Mouse (Mus musculus) testis, adult 2 months (tissue): ENCODE data around the gene Esrra. TPM values are rescaled to one million over a fixed set of nuclear protein-coding genes. Genes with fewer than 3 reads are reported as not detected.

ENCODE experiments used
- H3K27ac ChIP-seq: fragments of 200-500 bp; 2 replicates; pipeline ENCODE4 v1.5.1; 2012; ENCODE audit warnings: low read depth, low read length; ENCODE audit not compliant: control insufficient read depth, insufficient read depth
- H3K27me3 ChIP-seq: fragments of 200-500 bp; 2 replicates; pipeline ENCODE4 v1.6.1; 2012; ENCODE audit warnings: mild to moderate bottlenecking, low read length, moderate library complexity; ENCODE audit not compliant: control insufficient read depth, insufficient read depth
- H3K36me3 ChIP-seq: fragments of 200-500 bp; 2 replicates; pipeline ENCODE4 v1.6.1; 2012; ENCODE audit warnings: mild to moderate bottlenecking, low read length; ENCODE audit not compliant: control insufficient read depth, insufficient read depth
- H3K4me1 ChIP-seq: fragments of 200-500 bp; 2 replicates; pipeline ENCODE4 v1.6.1; 2012; ENCODE audit warnings: low read length; ENCODE audit not compliant: control insufficient read depth, insufficient read depth
- H3K4me3 ChIP-seq: fragments of 200-500 bp; 2 replicates; pipeline ENCODE4 v1.5.1; 2012; ENCODE audit warnings: low read depth, mild to moderate bottlenecking, low read length, moderate library complexity, mixed read lengths; ENCODE audit not compliant: control insufficient read depth
- CTCF ChIP-seq: fragments of 200-500 bp; IDR thresholded peaks from 2 replicates; pipeline ENCODE4 v1.5.1; 2012; ENCODE audit warnings: low read depth, mild to moderate bottlenecking, inconsistent platforms, low read length, moderate library complexity; ENCODE audit not compliant: control insufficient read depth, insufficient read depth, insufficient replicate concordance
- POLR2A ChIP-seq: fragments of 200-500 bp; IDR thresholded peaks from 2 replicates; pipeline ENCODE4 v1.6.1; 2012; ENCODE audit warnings: low read depth, mild to moderate bottlenecking, inconsistent platforms, low read length, moderate library complexity; ENCODE audit not compliant: control insufficient read depth
- polyA plus RNA-seq: library from polyadenylated mRNA; depleted of rRNA; stranded (reverse); fragments of >200 nt; gene quantifications from 2 replicates; pipeline ENCODE4 v1.2.3, GENCODE M21; 2012

Gene Esrra
- polyA plus RNA-seq, 1 experiment: 13.3 TPM

- Histone ChIP-seq H3K27ac (no peak overlapping the region), H3K4me3 (no peak overlapping the region), H3K36me3 (no peaks in the 10 kb centered on the region), H3K27me3 (no peaks in the 10 kb centered on the region), H3K4me1 (peaks cover 25% of the 10 kb centered on the region)
- TF ChIP-seq CTCF: no peak
- no peak for TF ChIP-seq POLR2A
Observed at GRCm38 (mm10) chr19:6933102-6933435, 11.5 kb upstream of the Esrra start.

GRCm38 (mm10) chr19:6932018-6932417 lies 10.4 kb upstream of the Esrra start:
- Histone ChIP-seq H3K4me3 (no peak overlapping the region), H3K27ac (no peak overlapping the region), H3K36me3 (no peaks in the 10 kb centered on the region), H3K4me1 (peaks cover 29% of the 10 kb centered on the region), H3K27me3 (no peaks in the 10 kb centered on the region)
- TF ChIP-seq POLR2A: no peak
- no peak for TF ChIP-seq CTCF

GRCm38 (mm10) chr19:6931002-6931401 lies 9.4 kb upstream of the Esrra start:
- Histone ChIP-seq H3K4me1 (peaks cover 37% of the 10 kb centered on the region), H3K36me3 (no peaks in the 10 kb centered on the region), H3K4me3 (no peak overlapping the region), H3K27me3 (no peaks in the 10 kb centered on the region), H3K27ac (no peak overlapping the region)
- TF ChIP-seq POLR2A (no peak), CTCF (no peak)

GRCm38 (mm10) chr19:6928080-6928479 lies 6.5 kb upstream of the Esrra start:
- TF ChIP-seq CTCF (no peak), POLR2A (no peak)
- Histone ChIP-seq H3K4me3 (no peak overlapping the region), H3K4me1 (peaks cover 38% of the 10 kb centered on the region), H3K36me3 (no peaks in the 10 kb centered on the region), H3K27ac (no peak overlapping the region), H3K27me3 (no peaks in the 10 kb centered on the region)

GRCm38 (mm10) chr19:6926559-6927255 lies 5.1 kb upstream of the Esrra start:
- TF ChIP-seq POLR2A (no peak), CTCF (no peak)

GRCm38 (mm10) chr19:6925611-6926329 lies 4.2 kb upstream of the Esrra start:
- peak overlapping the region; percentile 85 for H3K4me3 ChIP-seq
- H3K4me1 ChIP-seq: peaks cover 41% of the 10 kb centered on the region
- no peaks in the 10 kb centered on the region for H3K27me3 ChIP-seq
- H3K27ac ChIP-seq: no peak overlapping the region
- H3K36me3 ChIP-seq: no peaks in the 10 kb centered on the region
- TF ChIP-seq CTCF: no peak
- TF ChIP-seq POLR2A: no peak

More at GRCm38 (mm10) chr19:6926559-6927255, 5.1 kb upstream of the Esrra start:
- Histone ChIP-seq H3K27ac (no peak overlapping the region), H3K27me3 (no peaks in the 10 kb centered on the region), H3K4me3 (peak overlapping the region; percentile 3), H3K36me3 (no peaks in the 10 kb centered on the region), H3K4me1 (peaks cover 45% of the 10 kb centered on the region)

- no peaks in the 10 kb centered on the region for H3K27me3 ChIP-seq
- H3K4me3 ChIP-seq: peak within 1 kb of the TSS; percentile 85
- H3K27ac ChIP-seq: peak within 1 kb of the TSS; percentile 61
- peaks cover 45% of the 10 kb centered on the region for H3K4me1 ChIP-seq
- TF ChIP-seq POLR2A (peak; percentile 69; the same call in 1 of the 2 replicates), CTCF (no peak)
- H3K36me3 ChIP-seq: no peaks in the 10 kb centered on the region
Observed at GRCm38 (mm10) chr19:6925307-6925573, 3.6 kb upstream of the Esrra start, which contains the start of gene Catsperz. Gene Catsperz, minus strand, starts transcription at chr19:6925380.
